32 mouse cellular contexts compared by ENCODE assay signal in the genomic region with DNA sequence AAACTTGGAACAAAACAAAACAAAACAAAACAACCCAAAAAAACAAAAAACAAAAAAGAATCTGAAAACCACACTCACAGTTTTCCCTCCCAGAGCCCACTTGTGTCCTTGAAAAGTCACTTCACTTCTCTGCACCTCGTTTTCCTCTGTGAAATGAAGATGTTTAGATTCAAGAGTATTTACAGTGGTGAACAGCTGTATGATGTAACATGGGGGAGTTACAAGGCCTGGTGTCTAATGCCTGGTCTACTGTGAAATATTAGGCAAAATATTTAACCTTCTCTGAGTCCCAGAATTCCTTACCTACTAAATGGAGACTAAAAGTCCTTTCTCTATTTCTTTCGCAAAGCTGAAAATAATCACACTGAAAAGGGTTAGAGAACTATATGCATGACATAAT.
"Had no signal": no experiment of that assay in that cellular context is flagged by ENCODE, and none has a peak within 500 bp of the region (broad histone marks: within the 10 kb centered on the region; RNA-seq: fewer than 3 reads in every experiment).

No protein-coding gene starts in this region.

- ATAC-seq: hindbrain, embryonic 16.5 days; hindbrain, postnatal 0 days; inflammation-experienced regulatory T-cells, adult 6 months; intestine, embryonic 15.5 days; intestine, embryonic 16.5 days; intestine, postnatal 0 days had no signal

- H3K36me3 ChIP-seq: heart, embryonic 10.5 days; heart, embryonic 12.5 days; heart, embryonic 13.5 days; heart, embryonic 15.5 days; hindbrain, embryonic 10.5 days; hindbrain, embryonic 12.5 days; hindbrain, embryonic 13.5 days; hindbrain, embryonic 15.5 days; intestine, embryonic 15.5 days had no signal

- DNase-seq: heart, adult 18-20 months; heart, adult 2 months; heart, postnatal 10 days; heart, postnatal 14 days; heart, postnatal 36 days; heart, postnatal 4 days; kidney, adult 11 months; kidney, adult 9 months; kidney, postnatal 14 days; kidney, postnatal 25 days; kidney, postnatal 36 days; kidney, postnatal 4 days; layer of hippocampus, adult 9-11 months; layer of hippocampus, postnatal 36 days had no signal

- H3K27me3 ChIP-seq: heart, embryonic 12.5 days; heart, embryonic 13.5 days; heart, embryonic 15.5 days; hindbrain, embryonic 12.5 days; hindbrain, embryonic 13.5 days; hindbrain, embryonic 15.5 days; intestine, embryonic 15.5 days had no signal

- H3K4me2 ChIP-seq: heart, embryonic 11.5 days; heart, embryonic 12.5 days; heart, embryonic 13.5 days; heart, embryonic 15.5 days; hindbrain, embryonic 12.5 days; hindbrain, embryonic 13.5 days; hindbrain, embryonic 14.5 days; hindbrain, embryonic 15.5 days; intestine, embryonic 15.5 days had no signal

- H3K27ac ChIP-seq: heart, adult 2 months; heart, embryonic 10.5 days; heart, embryonic 13.5 days; heart, embryonic 15.5 days; hindbrain, embryonic 10.5 days; hindbrain, embryonic 12.5 days; hindbrain, embryonic 13.5 days; hindbrain, embryonic 14.5 days; hindbrain, embryonic 15.5 days; hindbrain, postnatal 0 days; intestine, embryonic 15.5 days; layer of hippocampus, adult 2 months; left cerebral cortex, adult 2 months had no signal

- H3K4me1 ChIP-seq: heart, embryonic 10.5 days; heart, embryonic 12.5 days; heart, embryonic 13.5 days; heart, embryonic 15.5 days; hindbrain, embryonic 10.5 days; hindbrain, embryonic 12.5 days; hindbrain, embryonic 13.5 days; hindbrain, embryonic 15.5 days; intestine, embryonic 15.5 days had no signal

- H3K9ac ChIP-seq: heart, embryonic 12.5 days; heart, embryonic 13.5 days; heart, embryonic 15.5 days; hindbrain, embryonic 12.5 days; hindbrain, embryonic 13.5 days; hindbrain, embryonic 14.5 days; hindbrain, embryonic 15.5 days; intestine, embryonic 15.5 days had no signal

- H3K9me3 ChIP-seq: heart, embryonic 10.5 days; heart, embryonic 12.5 days; heart, embryonic 13.5 days; heart, embryonic 15.5 days; hindbrain, embryonic 10.5 days; hindbrain, embryonic 12.5 days; hindbrain, embryonic 13.5 days; hindbrain, embryonic 15.5 days; intestine, embryonic 15.5 days had no signal

- H3K4me3 ChIP-seq: heart, adult 2 months; heart, embryonic 10.5 days; heart, embryonic 12.5 days; heart, embryonic 13.5 days; heart, embryonic 15.5 days; hindbrain, embryonic 10.5 days; hindbrain, embryonic 12.5 days; hindbrain, embryonic 13.5 days; hindbrain, embryonic 15.5 days; intestine, embryonic 15.5 days; layer of hippocampus, adult 2 months; left cerebral cortex, adult 2 months had no signal
